Mouse (Mus musculus): ENCODE measurements at regions not wholly inside any gene's neighbourhood (a gene's known extent, or its start where the extent isn't known, plus 50 kb on each side); places are given as distances from the start of the nearest gene placed in this dataset.
"Not testable (repeated sequence)": the region's sequence is repeated elsewhere in the genome, so short reads cannot be mapped to it uniquely, and the experiment has no call there.

DNA sequence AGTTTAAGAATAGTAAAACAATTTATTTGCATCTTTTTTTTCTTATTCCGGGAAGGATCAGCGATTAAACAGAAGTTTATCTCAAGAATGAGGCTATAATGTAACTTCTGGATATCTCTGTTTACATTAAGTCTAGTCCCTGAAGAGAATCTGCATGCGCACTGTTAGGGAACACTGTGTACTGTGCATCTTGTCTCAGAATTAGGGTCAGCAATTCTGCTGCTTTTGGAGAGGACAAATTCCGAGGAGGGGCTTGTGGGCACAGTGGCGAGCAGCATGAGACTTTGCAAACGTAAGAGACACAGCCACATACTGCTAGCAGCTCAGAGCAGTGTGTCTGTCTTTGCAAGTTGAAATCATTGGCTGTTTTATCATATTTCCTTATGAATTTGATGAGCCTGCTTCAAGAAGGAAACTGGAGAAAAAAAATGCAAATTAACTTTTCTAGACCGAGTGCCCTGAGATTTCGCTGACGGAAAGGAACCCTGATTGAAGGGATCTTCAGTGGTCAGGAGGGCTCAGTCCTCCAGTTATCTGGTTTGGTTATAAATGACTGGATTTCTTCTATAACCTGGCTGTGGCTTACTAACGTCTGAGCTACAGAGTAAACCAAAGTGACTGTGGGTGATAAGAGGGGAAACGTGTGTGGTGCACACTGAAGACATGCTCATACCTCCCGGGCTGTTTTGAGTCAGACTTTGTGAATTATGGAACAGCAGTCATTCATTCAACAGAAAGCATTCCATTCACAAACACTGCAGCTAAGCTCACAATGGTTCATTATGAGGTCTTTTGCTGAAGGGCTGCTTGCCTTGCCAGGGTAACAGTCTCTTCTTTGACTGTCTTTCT is 305.1 kb downstream of the Ets1 start:
- no peak for DNase-seq (ENCODE audit: low spot score in 2 of 2)

DNA sequence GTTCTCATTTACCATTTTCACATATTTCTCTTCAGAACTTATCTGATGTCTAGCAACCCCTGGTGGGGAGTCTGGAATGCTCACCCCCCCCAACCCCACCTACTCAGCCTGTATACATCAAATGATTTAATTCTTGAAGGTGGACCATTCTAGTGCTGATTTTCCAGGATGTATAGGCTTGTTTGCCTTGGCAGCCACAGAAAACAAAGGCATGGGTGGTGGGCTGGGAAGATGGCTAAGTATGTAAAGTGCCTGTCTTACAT is 305.7 kb downstream of the Ets1 start:
- no peak for DNase-seq (ENCODE audit: low spot score in 2 of 2)

DNA sequence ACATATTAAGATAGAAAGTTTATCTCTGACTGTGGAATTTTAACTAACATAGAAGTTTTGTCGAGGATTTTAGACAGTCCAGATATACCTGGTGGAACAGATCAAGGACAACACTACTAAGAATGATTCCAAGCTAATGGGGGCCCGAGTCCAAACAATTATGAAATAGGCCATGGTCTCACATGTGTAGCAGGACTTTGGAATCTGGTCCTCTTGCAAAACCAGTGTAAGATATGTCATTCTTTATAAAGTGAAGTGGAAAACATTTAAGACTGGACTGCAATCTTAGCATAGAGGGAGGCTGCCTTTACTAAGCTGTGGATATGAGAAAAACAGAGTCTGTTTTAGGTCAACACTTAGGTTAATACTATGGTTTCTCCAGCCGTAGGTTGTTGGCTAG is 311.2 kb downstream of the Ets1 start:
- no peak for DNase-seq (ENCODE audit: low spot score in 2 of 2)

DNA sequence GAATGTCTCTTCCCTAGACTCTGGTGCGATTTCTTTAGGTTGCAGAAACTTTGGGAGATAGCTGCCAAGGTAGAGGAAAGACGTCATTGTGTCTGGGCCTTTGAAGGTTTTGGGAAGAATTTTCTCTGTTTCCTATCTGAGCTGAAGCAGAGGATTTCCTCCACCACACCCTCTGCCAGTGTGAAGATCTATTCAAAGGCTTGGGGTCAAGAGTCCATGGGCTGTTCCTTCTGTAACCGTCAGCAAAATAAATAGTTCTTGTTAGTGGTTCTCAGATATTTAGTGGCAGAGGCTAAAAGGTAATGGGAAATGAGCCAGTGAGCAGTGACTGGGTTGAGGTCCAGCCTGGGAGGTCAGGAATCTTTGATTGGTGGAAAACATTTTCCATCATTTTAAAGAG is 313.0 kb downstream of the Ets1 start:
- DNase-seq (ENCODE audit: low spot score in 2 of 2) = no peak

DNA sequence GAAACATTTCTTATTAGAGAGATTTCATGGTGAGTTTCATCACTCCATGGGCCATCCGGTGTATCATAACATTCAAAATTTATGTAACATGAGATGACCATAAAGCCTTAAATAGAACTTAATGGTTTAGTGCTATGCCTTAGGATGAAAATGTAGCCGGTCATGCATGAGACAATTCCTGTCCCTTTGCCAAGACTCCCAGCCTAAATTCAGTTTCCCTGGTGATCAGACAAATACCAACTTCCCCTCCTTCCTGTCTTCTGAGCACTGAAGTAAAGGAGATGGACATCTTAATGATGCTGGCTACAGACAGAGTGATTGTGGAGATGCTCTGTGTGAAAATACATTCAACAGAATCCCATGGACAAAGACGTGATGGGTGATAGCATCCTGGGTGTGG is 322.7 kb downstream of the Ets1 start:
- no peak for DNase-seq (ENCODE audit: low spot score in 2 of 2)

DNA sequence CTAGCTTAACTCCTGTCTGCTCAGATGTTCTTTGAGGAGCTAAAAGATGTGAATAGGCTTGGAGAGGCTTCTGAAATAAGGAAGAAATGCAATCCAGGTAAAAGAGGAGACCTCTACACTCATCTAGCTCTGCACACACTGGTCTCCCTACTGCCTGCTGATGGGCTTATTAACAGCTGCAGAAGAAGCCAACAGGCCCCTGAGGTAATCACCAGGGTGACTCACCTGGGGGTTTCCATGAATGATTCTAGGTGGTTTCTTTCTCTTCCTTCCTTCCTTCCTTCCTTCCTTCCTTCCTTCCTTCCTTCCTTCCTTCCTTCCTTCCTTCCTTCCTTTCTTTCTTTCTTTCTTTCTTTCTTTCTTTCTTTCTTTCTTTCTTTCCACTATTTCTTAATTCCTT is 323.4 kb downstream of the Ets1 start:
- DNase-seq (ENCODE audit: low spot score in 2 of 2) = not testable (repeated sequence)

DNA sequence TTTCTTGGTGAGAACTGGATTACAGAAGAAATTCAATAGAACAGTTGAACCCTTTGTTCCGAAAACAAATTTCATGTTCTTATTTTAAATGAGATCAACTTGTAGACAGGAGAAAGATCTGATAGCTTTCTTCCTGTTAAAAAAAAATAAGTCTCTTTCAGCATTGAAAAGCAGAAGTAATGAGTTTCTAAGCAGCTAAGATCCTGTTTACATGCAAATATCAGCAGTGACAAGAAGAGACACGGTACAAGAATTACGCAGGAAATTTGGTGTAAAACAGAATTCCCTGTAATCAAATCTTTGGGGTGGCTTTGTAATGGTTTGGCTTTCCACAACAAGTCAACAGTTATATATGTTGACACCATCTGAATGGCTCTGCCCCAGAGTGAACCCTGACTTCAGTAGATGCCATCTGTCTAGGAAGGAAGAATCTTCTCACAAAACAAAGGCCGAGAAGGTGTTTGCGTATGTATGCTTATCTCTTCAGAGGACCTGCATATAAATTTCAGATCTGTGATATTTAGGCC is 326.7 kb downstream of the Ets1 start:
- DNase-seq (ENCODE audit: low spot score in 2 of 2) = no peak

DNA sequence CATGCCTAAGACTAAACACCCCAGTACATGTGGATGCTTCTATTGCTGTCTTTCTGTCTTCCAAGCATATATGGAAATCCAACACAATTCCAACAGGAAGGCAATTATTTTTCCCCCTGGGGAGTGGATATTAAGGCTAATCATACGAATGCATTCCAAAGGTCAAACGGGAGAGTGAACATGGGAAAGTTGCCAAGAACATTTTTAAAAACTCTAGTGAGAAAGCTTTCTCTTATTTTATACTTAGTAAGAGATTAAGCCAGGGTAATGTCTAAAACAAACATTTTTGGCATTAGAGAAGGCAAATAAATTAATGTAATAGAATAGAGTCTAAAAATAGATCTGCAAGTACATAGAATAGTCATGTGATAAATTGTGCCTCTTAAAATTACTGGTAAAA is 332.4 kb downstream of the Ets1 start:
- DNase-seq (ENCODE audit: low spot score in 2 of 2) = no peak

DNA sequence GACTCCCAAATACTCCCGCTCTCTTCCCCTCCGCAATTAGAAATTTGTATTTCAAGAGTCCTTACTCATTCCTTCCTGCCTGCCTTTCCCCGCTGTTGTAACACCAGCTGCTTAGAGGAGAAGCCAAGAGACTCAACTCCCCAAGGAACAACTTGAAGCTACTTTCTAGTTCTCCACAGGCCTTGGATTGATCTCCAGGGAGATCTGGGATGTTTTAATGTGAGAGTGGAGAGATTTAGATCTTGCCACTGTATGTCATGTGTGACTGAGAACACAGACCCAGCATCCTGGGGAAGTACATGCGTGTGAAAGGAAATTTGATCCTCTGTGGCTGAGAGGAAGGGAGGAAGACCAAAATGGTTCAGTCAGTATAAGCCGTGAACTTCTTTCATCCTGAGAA is 335.4 kb downstream of the Ets1 start:
- DNase-seq (ENCODE audit: low spot score in 2 of 2) = no peak

DNA sequence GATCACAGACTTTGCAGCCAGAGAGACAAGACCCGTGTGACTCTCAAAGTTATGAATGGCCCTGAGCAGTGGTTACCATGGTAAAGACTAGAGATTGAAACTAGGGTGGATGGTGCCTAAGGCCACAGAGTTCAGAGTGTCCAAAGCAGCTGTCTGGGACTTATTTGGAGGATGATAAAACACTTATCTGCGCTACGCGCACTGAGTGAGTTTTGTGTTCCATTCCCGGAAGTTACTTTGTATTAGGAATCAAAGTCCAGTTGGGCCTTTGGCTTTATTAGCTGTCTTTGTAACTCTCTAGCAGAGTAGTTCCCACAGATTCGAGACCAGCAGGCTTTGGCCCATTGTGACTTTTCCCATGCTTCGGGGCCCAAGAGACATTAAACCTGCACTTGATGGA is 335.9 kb downstream of the Ets1 start:
- no peak for DNase-seq (ENCODE audit: low spot score in 2 of 2)

DNA sequence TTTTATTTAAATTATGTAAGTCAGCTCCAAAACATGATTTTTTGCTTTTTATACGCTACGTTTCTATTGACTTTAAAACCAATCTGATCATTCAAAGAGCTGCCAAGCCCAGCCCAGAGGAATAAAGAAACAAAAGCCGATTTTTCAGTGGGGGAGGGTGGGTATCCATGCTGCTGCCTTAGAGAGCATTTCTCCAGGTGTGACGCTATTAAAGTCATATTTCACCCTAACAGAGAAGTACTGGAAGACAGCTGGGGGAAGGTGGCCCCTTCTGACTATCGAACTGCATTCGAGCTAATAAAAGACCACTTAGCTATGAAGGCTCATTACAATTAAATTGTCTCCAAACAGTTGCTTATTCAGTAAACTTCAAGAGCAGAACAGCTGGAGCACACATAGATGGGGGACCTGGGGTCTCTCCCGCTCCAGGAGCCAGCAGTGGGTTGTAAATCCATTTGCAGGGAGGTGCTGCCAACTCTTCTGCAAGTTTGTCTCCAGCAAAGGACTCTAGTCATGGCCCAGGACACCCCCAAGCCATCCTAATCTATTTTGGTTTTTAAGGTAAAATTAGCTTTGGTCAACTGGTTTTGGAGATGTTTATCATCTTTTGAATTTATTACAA is 336.5 kb downstream of the Ets1 start:
- no peak for DNase-seq (ENCODE audit: low spot score in 2 of 2)

DNA sequence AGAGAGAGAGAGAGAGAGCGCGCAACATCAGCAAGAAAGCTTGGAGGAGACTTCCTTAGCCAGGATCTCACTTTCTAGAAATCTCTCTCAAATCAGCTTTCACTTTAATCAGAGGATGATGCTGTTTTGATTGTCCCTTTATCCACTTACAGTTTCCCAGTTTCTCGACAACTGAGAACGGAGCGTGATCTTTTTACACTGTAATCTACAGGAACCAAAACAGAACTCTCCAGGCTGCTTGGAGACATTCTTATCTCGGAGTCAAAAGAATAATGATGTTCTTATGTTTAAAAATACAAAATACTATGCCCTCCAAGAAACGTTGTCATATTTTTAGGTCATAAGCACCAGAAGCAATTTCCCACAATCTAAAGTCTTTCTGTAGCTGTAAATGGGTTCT is 341.7 kb downstream of the Ets1 start:
- DNase-seq (ENCODE audit: low spot score in 2 of 2) = no peak

DNA sequence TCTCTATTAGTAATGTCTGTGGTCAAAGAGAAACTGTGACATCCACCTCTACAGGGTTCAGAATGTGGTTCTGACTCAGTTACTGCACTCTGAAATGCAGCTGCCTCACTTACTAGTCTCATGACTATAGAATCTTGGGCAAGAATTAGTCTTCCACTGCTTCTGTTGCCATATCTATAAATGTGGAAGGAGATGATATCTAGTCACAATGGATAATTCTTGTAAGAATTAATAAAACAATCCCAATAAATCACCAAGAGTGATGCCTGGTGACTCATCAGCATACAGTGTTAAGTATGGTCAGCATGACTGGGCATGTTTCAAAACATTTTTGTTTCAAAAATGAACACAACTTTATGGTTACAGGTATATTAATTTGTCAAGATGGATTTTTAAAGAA is 344.8 kb downstream of the Ets1 start:
- no peak for DNase-seq (ENCODE audit: low spot score in 2 of 2)

DNA sequence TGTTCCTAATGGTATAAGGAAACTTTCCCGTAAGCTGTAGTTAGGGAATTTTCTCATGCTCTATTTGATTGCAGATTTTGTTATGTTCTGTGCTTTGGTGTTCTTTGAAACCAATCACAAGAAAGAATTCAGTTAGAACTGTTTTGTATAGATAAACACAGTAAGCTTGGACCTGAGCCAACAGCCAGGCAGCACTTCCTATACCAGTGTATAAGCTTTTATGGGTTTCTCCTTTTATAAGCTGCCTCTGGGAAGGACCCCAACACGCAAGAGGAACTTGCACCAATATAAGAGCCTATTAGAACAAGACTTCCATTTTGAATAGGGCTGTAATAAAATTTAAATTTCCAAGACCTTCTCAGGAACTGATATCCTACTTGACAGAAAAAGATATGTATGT is 347.2 kb downstream of the Ets1 start:
- DNase-seq (ENCODE audit: low spot score in 2 of 2) = no peak

DNA sequence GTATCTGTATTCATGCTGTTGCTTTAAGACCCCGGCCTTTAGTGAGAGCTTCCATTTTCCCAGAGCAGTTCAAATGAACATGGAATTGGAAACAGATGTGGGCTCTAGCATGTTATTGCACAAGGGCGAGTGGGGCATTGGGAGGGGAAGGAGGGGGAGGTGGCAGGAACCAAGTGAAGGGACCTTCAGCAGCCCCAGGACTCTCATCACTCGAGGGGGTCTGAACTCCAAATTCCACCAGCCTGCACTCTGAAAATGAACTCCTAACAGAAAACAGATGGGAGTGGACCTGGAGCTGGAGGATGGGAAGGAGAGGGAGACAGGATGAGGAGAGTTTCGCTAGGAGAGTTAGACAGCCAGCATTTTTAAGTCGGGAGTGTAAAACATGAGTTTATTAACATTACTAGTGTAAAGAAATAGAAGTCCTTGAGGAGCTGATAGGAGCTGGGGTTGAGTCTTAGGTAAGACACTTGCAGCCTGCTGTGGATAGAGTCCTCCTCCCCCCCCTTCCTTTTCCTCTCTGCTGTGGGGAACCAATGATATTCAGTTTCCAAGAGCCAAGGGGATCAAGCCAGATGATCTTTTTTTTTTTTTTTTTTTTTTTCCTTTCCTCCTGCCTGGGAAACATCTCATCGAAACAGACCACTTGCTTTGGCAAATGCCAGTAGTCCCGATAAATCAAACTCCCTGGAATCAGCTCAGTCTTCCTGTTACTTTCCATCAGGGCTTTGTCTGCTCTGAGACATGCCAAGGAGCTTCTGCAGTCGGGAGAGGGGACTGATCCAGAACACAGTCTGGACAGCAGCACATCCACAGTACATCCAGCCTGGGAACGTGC is 351.0 kb downstream of the Ets1 start:
- no peak for DNase-seq (ENCODE audit: low spot score in 2 of 2)

DNA sequence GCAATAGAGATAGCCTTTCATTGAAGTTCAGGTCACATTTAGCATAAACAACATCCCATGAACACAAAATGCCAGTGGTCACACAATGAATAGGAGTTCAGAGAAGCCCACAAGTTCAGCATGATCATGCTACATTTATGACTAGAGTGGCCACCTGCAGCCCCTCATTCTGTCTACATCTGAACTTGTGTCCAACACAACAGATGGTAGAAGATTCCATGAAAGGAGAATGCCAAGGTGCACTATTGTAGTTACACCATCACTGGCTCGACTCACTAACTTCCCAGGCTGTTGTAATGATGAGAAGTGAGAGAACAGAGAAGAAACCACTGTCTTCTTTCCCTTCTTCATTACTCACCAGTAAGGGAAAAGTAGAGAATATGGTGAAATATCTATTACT is 353.0 kb downstream of the Ets1 start:
- DNase-seq (ENCODE audit: low spot score in 2 of 2) = no peak

DNA sequence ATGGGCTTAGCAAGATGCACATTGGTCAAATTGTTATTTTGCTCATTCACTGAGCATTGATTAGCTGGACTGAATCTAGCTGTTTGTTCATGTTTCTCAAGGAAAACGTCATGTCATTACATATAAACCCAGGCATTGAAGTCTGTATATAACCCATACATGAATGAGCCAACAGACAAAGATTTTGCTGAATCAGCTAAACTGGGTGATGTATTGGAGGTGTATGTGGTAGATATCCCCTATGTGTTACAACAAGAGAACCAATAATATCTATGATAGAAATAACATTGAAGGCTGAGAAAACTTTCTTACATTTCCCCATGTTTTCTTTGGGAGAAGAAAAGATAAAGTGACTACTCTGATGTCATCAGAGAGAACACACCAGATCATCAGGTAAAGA is 362.3 kb downstream of the Ets1 start:
- no peak for DNase-seq (ENCODE audit: low spot score in 2 of 2)

DNA sequence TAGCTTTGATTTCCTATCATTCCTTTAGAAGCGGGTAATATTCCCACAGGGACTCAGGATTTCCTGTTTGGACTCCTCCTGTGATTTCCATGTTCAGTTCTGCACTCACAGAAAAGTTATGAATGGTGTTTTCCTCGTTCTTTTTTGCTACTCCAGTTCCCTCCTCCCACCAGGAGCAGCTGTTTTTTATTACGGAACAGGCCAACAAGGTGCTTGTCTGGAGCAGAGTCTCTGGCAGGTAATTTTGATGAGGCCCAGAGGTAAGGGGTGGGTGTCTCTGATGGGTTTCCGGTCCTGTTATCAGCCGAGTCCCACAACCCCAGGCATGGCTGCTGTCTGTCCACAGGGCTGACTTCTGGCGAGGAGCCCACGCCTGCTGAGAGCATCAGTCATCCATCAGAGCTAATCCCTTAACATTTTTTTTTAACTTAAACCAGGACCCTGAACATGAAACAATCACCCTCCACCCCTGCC is 364.7 kb downstream of the Ets1 start:
- no peak for DNase-seq (ENCODE audit: low spot score in 2 of 2)

DNA sequence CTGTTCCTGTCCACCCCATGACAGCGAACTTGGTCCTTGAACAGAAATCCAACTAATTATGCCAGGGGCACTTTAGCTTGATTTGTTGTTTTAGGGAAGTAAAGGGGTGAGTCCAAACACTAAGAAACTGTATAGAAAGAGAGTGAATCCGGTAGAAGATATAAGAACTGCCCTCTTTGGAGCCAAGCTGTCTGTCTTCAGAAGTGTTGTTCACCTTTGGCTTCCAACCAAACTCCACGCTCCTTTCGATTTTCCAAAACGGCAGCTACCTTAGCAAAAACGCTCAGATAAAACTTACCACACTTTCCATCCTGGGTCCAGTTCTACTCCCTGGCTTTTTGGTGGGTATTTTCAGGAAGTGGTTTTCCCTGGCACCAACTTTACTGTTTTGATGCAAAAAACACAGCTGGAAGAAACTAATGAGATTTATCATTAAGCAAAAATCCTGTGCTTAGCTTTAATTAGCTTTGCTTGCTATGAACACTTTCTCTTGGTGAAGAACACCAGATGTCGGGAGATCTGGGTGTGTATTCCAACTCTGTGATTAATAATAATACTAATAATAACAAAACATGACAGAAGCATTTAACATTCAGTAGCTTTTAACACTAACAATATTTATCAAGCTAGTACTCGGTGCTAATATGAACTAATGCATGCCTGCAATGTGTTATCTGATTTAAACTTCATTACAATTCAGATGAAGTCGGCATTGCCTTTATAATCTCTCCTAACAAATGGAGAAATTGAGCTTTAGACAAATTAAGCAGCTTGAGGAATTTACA is 365.3 kb downstream of the Ets1 start:
- DNase-seq (ENCODE audit: low spot score in 2 of 2) = no peak

DNA sequence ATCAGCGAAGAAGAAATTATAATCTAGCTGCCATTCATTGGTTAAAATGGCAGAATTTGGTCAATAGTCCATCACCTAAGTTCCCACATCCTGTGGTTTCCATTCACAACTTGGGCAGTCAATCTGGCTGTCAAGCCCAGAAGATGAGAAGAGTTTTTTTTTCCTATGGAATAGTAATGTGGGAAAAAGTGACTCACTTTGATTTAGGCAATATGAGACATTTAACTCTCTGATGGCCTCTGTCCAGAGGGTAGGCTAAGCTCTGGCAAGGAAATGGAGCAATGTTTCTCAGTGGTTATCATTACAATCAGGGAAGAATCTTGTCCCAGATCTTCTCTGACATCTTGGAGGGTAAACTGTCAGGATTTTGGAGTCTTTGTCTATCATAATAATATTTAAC is 367.9 kb downstream of the Ets1 start:
- no peak for DNase-seq (ENCODE audit: low spot score in 2 of 2)

DNA sequence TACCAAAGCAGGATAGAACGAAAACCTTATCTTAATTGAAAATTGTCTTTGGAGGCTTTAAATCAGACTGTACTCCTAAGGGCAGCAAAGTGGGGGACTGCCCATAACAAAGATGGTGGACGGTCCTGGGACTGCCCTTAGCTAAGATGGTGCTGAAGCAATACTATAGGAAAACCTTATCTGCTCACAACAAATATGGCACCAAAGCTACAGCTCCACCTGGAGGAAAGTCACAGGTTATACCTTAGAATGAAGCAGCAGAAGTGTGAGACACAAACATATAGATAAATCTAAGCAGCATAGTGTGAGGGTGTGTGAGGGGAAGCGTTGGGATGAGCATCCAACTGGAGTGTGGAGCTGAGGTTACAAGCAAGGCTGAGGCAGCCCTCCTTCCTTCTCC is 368.5 kb downstream of the Ets1 start:
- no peak for DNase-seq (ENCODE audit: low spot score in 2 of 2)
